ENCODE assay signal across 26 mouse cellular contexts in the genomic region with DNA sequence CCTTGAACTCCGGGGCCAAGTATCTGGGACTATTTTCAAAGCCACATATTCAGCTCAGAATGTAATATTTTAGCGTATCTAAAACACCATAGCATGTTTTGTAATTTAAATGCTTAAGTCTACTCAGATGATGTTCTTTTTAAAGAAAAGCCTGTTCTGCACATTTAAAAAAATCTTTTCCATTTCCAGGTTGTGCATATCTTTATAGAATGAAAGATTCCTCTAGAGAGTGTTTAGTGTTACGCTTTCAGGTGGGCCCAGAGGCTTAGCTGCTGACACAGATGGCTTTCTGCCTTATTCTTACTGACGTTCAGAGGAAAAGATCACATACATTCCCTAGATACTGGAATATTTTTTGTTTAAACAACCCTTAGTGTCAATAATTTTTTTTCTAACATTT.
"Had no signal": no experiment of that assay in that cellular context is flagged by ENCODE, and none has a peak within 500 bp of the region (broad histone marks: within the 10 kb centered on the region; RNA-seq: fewer than 3 reads in every experiment).

No protein-coding gene starts in this region.

- H3K9me3 ChIP-seq: heart, embryonic 13.5 days; heart, embryonic 15.5 days; hindbrain, embryonic 13.5 days; hindbrain, embryonic 15.5 days; kidney, embryonic 15.5 days; limb, embryonic 13.5 days; limb, embryonic 15.5 days; liver, embryonic 12.5 days had no signal

- ATAC-seq: hindbrain, postnatal 0 days; intestine, embryonic 16.5 days; liver, embryonic 12.5 days had no signal

- H3K4me3 ChIP-seq: heart, adult 2 months; heart, embryonic 13.5 days; heart, embryonic 15.5 days; hindbrain, embryonic 13.5 days; hindbrain, embryonic 15.5 days; kidney, embryonic 15.5 days; limb, embryonic 13.5 days; limb, embryonic 15.5 days; liver, embryonic 12.5 days had no signal

- H3K27ac ChIP-seq: heart, adult 2 months; heart, embryonic 13.5 days; heart, embryonic 15.5 days; hindbrain, embryonic 13.5 days; hindbrain, embryonic 15.5 days; hindbrain, postnatal 0 days; kidney, embryonic 15.5 days; kidney, postnatal 0 days; limb, embryonic 13.5 days; limb, embryonic 15.5 days; liver, embryonic 12.5 days had no signal

- H3K4me2 ChIP-seq: heart, embryonic 11.5 days; heart, embryonic 13.5 days; heart, embryonic 15.5 days; hindbrain, embryonic 13.5 days; hindbrain, embryonic 15.5 days; kidney, embryonic 15.5 days; limb, embryonic 13.5 days; limb, embryonic 15.5 days; liver, embryonic 12.5 days had no signal

- DNase-seq: gastrocnemius, postnatal 14 days; gastrocnemius, postnatal 36 days; heart, adult 11 months; heart, adult 2 months; heart, postnatal 14 days; heart, postnatal 36 days; kidney, adult 11 months; kidney, adult 2 months; kidney, adult 9 months; kidney, postnatal 14 days; kidney, postnatal 36 days; layer of hippocampus, adult 9-11 months; layer of hippocampus, postnatal 36 days; left cerebral cortex, postnatal 4 days had no signal

- H3K36me3 ChIP-seq: heart, embryonic 13.5 days; heart, embryonic 15.5 days; hindbrain, embryonic 13.5 days; hindbrain, embryonic 15.5 days; kidney, embryonic 15.5 days; limb, embryonic 13.5 days; limb, embryonic 15.5 days; liver, embryonic 12.5 days had no signal

- H3K9ac ChIP-seq: heart, embryonic 13.5 days; heart, embryonic 15.5 days; hindbrain, embryonic 13.5 days; hindbrain, embryonic 15.5 days; kidney, embryonic 15.5 days; limb, embryonic 13.5 days; limb, embryonic 15.5 days; liver, embryonic 12.5 days had no signal

- H3K4me1 ChIP-seq: heart, embryonic 13.5 days; heart, embryonic 15.5 days; hindbrain, embryonic 13.5 days; hindbrain, embryonic 15.5 days; kidney, embryonic 15.5 days; limb, embryonic 13.5 days; limb, embryonic 15.5 days; liver, embryonic 12.5 days had no signal

- H3K27me3 ChIP-seq: heart, embryonic 13.5 days; heart, embryonic 15.5 days; hindbrain, embryonic 13.5 days; hindbrain, embryonic 15.5 days; kidney, embryonic 15.5 days; limb, embryonic 13.5 days; limb, embryonic 15.5 days; liver, embryonic 12.5 days had no signal
